Mouse (Mus musculus) monocyte, adult 5-6 weeks (primary cell): ENCODE measurements around the gene Copz1. TPM values are rescaled to one million over a fixed set of nuclear protein-coding genes. Genes with fewer than 3 reads are reported as not detected.

Experiments used
- ATAC-seq: fragments of 153-309, 156-312 bp; replicated peaks from 2 replicates; pipeline ENCODE4 v1.8.0; 2017; ENCODE audit warnings: mild to moderate bottlenecking; ENCODE audit not compliant: low TSS enrichment, insufficient number of reproducible peaks, severe bottlenecking, poor library complexity, low FRiP score
- total RNA-seq: library from RNA; stranded (forward); fragments of 200-1000, 200-491, 200-594 nt; gene quantifications from 3 replicates; pipeline ENCODE4 v1.2.3, GENCODE M21; 2017

The Copz1 gene
- total RNA-seq, 1 experiment from 2014 or later = 50.3 TPM

DNA sequence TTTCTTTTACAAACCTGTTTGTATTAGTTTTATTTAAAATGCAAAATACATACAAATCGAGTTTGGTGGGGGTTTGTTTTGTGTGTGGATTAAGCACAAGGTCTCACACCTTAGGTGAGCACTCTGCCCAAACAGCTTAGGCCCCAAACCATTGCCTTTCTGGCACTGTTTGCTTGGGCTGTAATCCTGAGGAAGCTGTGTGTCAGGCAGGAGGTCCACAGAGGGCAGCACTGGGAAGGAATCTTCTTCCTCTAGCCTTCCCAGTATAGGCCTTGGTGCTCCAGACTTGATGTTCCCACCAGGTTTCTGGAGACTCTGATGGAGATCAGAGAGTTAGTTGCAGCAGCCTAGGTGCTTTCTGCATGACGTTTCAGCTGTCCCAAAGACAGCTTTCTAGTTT, 12.1 kb downstream of the Copz1 start:
- ATAC-seq = no peak

DNA sequence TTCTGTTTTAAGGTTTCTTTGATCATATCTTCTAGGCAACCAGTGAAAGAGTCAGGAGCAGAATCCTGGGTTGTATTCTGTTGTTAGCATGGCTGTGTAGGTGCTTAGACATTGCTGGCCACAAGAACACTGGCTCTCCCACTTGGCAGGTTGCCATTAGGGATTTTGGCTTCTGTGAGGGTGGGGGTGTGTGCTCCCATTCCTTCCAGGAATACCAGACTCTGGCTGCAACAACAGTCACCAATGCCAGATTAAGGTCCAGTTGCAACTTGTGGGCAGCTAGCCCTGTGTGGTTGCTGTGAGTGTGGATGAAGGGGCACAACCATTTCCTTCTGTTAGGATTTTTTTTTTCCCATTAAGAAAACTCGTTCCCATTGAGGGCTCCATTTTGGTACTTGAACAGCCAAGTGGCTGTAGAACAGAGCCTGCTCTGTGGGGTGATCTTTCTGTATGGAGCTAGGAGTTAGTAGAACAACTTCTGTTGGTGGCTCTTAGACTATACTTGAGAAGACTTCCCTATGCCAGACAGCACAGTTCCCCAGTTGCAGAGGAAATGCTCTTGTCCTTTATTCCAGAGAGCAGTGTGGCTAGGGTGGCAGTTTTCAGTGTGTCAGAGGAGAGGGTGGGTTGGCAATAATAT, 13.4 kb downstream of the Copz1 start:
- ATAC-seq = no peak

DNA sequence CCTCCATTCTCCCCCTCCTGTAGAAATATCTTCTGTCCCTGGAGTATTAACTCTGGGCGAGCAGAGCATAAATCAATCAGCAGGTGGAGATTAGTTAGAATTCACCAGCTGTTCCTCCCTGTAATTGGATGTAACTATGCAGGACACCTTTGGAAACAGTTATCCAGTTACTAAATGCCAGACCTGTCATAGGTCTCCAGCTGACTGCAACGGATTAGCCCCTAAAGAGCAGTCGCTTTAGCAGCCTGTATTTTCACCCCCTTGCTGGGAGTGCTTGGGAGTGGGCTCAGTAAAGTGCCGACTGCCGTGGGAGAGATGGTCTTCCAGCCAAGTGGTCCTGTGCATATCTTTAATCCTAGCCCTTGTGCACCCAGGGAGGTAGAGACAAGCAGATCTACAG, 17.1 kb downstream of the Copz1 start:
- no peak for ATAC-seq

DNA sequence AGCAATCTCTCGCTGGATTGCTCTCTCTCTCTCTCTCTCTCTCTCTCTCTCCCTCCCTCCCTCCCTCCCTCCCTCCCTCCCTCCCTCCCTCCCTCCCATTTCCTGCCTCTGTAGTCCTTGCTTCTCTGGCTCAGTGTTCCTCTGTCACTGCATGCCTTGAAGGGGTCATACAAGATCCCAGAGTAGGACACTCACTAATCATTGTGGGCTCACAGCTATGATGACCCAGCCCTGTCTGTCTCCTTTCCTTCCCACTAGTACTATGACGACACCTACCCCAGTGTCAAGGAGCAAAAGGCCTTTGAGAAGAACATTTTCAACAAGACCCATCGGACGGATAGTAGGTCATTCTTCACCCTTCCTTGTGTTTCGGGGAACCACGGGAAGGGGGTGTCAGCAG, 17.9 kb downstream of the Copz1 start:
- no peak for ATAC-seq

DNA sequence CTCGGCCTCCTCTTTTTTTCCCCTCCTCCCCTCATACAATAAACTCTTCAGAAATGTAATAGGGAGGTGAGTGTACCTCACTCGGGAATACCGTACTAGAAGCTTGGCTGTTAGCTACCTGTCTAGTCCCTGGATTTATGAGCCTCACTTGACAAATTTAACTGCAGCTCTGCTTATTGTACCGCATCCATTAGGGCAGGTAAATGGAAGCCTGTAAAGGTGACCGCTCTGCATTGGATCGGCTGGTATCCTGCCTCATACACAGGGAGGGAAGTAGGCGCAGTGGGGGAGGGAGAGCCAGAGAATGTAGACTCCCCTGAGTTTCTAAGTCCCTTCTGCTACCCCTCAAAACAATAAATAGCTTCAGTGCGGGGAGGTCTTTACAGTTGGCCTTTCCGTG, 18.3 kb downstream of the Copz1 start:
- no peak for ATAC-seq

DNA sequence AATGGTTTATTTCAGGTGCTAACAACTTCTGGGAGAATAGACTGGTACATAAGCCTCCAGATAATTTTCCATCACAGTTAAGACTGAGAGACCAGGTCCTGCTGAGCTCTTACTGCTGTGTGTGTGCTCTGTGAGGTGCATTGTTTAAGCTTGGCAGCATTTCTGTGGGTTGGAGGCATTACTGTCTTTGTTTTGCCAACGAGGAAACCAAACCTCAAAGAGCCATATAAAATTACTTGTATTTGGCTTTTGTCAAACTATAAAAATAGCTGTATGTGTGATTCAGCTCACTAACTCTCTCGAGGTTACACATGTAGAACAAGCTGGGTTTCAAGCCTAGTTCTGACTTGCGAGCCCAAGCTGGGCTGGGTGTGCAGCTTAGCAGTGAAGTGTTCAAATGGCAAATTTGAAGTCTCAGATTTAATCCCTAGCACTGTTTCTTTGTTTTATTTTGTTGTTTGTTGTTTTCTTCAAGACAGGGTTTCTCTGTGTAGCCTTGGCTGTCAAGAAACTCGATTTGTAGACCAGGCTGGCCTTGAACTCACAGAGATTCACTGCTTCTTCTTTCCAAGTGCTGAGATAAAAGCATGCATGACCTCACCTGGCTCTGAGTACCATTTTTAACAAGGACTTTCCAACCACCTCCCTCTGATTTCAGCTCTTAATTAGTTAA, 20.3 kb downstream of the Copz1 start:
- ATAC-seq = no peak

DNA sequence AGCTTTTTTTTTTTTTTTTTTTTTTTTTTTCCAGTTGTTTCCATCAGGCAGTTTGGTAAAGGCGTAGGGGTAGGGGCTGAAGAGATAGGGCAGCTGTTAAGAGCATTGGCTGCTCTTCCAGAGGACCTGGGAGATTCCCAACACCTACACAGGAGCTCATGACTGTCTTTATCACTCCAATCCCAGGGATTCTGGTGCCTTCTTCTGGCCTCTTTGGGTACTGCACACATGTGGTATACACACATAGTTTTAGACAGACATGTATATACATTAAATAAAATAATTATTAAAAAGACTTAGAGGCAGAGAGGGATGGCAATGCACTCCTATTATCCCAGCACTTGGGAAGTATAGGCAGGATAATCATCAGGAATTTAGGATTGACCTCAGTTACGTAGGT, 20.9 kb downstream of the Copz1 start:
- no peak for ATAC-seq

DNA sequence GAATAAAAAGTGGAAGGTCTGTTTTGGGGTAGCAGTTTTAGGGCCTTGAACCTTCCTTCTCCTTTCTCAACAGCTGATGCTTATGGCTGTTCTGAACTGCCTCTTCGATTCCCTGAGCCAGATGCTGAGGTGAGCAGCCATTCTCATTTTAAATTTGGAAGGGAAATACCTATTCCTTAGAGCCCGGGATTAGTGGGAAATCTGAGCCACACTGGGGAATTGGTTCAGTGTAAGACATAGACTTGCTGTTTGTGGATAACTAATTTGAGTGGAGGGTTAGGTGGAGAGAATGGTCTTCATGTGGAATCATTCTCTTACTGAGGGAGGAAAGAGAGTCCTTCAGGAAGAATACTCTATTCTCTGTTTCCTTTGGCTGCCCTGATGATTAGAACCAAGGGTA, 22.1 kb downstream of the Copz1 start:
- ATAC-seq = no peak

DNA sequence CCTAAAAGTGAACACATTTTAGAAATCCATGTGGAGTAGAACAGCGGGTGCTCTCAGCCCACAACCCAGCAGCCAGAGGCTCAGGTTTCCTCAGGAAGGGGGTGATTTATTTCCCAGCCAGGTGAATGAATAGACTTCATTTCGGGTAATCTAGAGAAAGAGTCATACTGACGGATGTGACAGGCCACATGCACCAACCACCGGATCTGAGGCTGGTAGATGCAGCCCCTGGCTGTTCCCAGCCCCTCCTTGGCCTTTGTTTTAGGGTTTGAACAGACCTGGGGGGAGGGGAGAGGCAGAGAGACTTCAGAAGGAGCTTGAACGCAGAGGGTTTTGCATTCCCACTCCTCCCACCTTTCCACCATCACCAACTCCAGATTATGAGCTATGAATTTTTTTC, 23.3 kb downstream of the Copz1 start:
- ATAC-seq = no peak

DNA sequence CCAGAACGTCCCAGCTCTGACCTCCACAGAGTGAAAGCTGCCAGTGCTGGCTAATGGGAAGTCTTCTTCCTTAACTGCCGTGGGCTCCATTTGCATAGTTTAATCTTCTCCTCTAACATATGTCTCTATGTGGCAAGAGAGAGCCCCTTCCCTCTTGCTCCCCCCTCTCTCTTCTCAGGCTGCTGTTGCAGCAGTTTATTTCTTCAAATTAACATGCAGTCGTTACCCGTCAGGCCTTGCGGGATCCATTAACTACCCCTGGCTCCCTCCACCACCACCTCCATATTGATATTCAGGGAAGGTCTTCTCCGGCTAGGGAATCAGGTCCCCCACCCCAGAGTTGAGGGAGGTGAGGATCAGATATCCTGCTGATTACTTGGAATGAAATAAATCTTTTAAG, 24.8 kb downstream of the Copz1 start:
- ATAC-seq = no peak

DNA sequence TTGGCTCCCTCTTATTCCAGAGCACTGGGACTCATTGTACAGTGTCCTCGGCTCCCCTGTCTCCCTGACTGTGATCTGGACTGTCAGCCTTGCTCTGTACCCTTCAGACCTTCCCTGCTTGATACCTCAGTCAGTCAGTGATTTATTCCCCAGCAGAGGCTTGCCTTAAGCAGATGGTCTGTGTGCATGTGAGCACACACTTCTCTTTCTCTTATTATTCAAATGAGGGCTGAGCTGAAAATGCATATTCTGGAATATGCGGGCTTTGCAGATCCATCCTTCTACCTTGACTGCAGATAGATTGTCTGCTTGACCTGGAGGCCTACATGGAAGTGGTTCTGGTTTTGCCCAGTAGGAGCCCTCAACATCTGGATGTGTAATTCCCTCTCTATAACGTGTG, 25.5 kb downstream of the Copz1 start:
- no peak for ATAC-seq

DNA sequence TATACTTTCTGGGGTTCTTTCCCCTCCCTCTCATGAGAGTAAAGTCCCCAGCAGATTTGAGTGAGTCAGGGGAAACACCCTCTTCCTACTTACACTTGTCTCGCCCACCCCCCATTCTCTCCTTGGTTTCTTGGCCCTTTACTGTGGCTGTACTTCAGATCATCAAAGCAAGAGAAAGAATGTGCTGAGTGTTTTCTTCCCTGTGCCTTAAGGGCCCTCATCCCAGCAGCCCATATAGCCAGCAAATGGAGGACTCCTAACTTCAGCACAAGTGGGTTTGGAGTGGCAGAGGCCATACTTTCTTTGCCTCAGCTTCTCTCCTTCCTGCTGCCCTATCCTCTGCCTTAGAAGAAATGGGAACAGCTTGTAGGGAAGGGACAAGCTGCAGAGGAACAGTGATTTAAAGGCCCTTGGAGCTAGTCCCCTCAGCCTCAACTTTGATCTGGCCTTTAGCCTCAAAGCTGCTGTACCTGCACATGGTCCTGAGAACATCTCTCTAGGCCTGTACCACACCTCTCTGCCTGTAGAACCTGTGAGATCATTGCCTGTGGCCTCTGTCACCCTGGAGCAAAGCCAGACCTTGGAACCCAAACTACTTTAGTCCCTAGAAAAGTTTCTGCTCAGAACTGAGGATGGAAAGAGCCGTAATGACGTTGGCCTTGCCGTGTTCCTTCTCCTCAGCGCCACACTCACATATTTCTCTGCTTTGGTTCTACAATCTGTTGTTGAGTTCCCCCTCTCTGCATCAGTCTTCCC, 26.5 kb downstream of the Copz1 start:
- ATAC-seq = no peak

DNA sequence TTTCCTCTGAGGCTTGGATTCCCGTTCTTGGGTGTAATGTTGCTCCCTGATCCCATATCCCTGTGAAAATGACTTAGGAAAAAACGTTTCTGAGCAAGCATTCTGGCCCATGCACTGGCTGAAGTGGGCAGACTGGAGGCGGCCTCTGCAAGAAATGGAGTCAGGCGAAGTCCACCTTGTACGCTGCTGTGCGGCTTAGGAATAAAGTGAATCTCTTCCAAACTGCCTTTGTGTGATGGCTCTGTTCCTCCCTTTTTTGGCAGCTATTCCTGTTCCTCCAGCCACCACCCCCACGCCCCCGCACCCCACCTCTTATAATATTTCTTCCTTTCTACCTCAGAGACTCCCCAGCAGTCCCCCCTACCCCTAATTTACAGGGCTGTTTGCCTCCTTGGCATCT, 27.1 kb downstream of the Copz1 start:
- ATAC-seq = no peak

DNA sequence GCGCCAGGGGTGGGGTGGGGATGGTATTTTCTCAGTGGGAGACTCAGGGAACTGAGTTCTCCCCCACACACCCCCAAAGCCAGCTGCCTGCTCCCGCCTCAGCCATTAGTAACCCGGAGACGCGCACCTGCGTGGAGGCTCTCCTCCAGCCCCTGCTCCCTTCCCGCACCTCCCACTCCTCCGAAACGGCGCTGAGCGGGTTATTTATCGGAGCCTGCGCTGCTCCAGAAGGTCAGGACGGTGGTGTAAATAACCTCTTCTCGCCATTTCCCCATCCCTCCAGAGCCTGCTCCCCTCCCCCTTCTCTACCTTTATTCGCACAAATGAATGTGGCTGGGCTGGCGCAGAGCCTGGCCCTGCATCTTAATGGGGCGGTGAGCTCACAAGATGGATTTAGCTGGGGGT, 27.6 kb downstream of the Copz1 start:
- no peak for ATAC-seq

DNA sequence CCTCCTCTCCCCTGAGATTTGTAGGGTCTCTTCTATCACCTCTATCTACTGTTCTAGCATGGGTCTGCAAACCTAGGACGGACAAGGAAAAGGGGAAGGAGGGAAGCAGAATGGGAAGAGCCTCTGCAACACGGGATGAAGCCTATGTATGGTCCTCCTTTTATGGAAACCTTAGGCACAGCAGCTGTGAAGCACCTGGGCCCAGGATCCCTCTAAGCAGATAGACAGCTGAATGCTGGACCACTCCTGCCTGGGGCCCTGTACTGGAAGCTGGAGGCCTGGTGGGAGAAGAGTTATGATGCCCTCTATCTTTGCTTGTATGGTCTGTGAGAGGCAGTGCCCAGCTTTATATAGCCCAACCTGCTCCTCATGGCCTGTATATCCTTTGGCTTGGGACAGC, 28.0 kb downstream of the Copz1 start:
- no peak for ATAC-seq

DNA sequence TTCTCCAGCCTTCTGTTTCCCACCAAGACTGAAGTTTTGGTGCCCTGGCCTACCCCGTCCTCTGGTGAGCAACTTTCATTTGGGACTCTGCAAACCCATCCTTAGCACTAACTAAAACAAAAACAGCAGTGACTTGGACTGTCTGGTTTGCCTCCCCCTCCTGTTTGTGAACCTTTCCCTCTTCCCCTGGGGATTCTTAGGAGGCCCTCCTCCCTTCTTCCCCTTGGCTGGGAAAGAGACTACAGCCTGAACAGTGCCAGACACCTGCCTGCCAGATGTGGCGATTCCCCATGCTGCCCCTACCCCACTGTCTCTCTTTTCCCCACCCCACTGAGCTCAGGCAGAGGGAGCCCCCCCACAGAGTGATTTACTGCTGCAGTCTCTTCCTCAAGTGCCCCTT, 28.5 kb downstream of the Copz1 start:
- ATAC-seq = no peak

DNA sequence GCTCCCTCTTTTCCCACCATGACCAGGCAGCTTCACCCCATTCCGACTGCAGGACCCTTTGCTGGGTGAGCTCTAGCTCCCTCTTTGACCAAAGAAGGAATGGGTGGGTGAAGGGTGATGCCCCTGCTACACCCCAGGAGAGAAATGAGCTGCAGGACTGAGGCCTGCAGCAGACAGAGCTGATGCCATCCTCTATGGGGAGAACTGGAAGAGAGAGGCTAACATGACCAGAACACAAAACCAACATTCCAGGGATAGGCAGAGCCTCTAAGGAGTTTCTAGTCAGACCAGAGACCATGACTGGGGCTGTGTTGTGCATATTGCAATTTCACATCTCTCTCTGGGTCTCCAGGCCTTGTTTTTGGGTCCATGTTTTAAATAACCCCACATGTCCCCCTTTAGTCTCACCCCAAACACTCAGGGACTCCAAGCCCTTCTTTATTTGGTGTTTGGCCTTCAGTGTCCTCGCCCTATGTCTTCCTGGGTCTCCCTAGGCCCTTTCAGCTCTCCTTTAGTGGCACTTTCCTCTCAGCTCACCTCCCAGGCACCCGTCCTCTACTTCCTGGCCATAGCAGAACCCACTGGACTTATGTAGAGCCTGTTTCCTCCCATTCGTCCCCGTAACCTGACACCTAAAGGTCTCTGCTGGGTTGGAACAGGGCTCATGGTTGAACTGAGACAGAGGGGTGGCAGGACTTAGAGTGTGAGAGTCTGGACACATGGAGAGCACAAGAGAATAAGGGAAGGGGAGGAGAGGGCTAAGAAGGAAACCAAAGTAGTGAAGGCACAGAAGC, 29.2 kb downstream of the Copz1 start:
- no peak for ATAC-seq

DNA sequence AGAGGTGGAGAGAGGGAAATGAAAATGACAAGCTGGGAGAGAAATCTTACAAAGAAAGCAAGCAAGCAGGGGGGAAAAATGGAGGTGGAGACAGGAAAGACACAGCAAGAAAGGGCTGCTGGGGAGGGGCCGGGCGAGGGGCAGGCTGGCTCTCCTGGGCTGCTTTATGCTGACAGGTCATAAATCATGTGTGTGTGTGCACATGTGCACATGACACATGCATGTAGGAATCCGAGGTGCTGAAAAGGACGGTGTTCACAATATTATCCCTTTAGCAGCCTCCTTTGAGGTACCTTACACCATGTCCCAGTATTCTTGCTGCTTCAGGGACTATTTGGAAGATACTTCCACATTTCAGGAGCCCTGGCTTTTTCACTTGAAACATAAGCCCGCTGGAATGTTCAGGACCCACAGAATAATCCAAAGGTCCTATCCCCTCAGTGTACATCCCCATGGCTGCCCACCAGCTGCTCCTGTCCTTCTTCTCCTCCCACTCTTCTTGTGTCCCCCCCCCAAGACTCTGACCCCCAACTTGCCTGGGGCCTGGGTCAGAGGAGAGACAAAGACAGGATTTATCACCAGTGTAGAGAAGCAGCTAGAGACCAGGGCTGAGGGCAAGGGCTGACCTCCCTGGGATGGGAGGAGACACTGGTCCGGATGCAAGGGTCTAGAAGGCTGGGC, 30.0 kb downstream of the Copz1 start:
- ATAC-seq = no peak
